Mouse (Mus musculus) midbrain, embryonic 16.5 days (tissue): Measurements from ENCODE around the gene Calhm2. TPM values are rescaled to one million over a fixed set of nuclear protein-coding genes. Genes with fewer than 3 reads are reported as not detected.
"Not testable (repeated sequence)": the region's sequence is repeated elsewhere in the genome, so short reads cannot be mapped to it uniquely, and the experiment has no call there.

Experiments used
- ATAC-seq: fragments of 200-750 bp; cut with Nextera tagmentation; 2 replicates; pipeline ENCODE4 v1.8.0; 2017; ENCODE audit warnings: moderate TSS enrichment
- H3K27ac ChIP-seq: fragments of 300-500 bp; sonication (generic); 2 replicates; pipeline ENCODE4 v1.5.1; 2014; ENCODE audit warnings: mild to moderate bottlenecking, low read length, mixed read lengths
- H3K27me3 ChIP-seq: fragments of 300-500 bp; sonication (generic); 2 replicates; pipeline ENCODE4 v1.6.1; 2014; ENCODE audit warnings: low read depth, low read length, mixed read lengths; ENCODE audit not compliant: control insufficient read depth, insufficient read depth
- H3K36me3 ChIP-seq: fragments of 300-500 bp; sonication (generic); 2 replicates; pipeline ENCODE4 v1.6.1; 2014; ENCODE audit warnings: mild to moderate bottlenecking, low read length, moderate library complexity, mixed read lengths; ENCODE audit not compliant: control insufficient read depth, insufficient read depth
- H3K4me1 ChIP-seq: fragments of 300-500 bp; sonication (generic); 2 replicates; pipeline ENCODE4 v1.6.1; 2014; ENCODE audit warnings: mild to moderate bottlenecking, low read length, mixed read lengths; ENCODE audit not compliant: control insufficient read depth, insufficient read depth
- H3K4me2 ChIP-seq: fragments of 300-500 bp; sonication (generic); 2 replicates; pipeline ENCODE4 v1.6.1; 2014; ENCODE audit warnings: mild to moderate bottlenecking, low read length, mixed read lengths
- H3K4me3 ChIP-seq: fragments of 300-500 bp; sonication (generic); 2 replicates; pipeline ENCODE4 v1.5.1; 2014; ENCODE audit warnings: low read depth, mild to moderate bottlenecking, low read length, moderate library complexity, mixed read lengths
- H3K9ac ChIP-seq: fragments of 300-500 bp; sonication (generic); 2 replicates; pipeline ENCODE4 v1.6.1; 2014; ENCODE audit warnings: low read depth, low read length, mixed read lengths
- H3K9me3 ChIP-seq: fragments of 300-500 bp; sonication (generic); replicated peaks from 2 replicates; pipeline ENCODE4 v1.6.1; 2014; ENCODE audit warnings: mild to moderate bottlenecking, low read length, mixed read lengths; ENCODE audit not compliant: control insufficient read depth, poor library complexity, severe bottlenecking
- WGBS: fragments of 180-500 bp; shearing (Covaris S2); extraction: QIAGEN DNeasy Blood & Tissue Kit; methylation state at CpG from one replicate; pipeline ENCODE4 v1.1.7; 2014; 5-methylcytosine and 5-hydroxymethylcytosine counted together
- polyA plus RNA-seq: library from polyadenylated mRNA; unstranded; fragments of >200 nt; fragmentation: Nextera tagmentation; extraction: Ambion mirVana; gene quantifications from 2 replicates; pipeline ENCODE4 v1.2.1, GENCODE M21; 2015

Calhm2 gene
- polyA plus RNA-seq, 1 experiment from 2014 or later, result 1.1 TPM

DNA sequence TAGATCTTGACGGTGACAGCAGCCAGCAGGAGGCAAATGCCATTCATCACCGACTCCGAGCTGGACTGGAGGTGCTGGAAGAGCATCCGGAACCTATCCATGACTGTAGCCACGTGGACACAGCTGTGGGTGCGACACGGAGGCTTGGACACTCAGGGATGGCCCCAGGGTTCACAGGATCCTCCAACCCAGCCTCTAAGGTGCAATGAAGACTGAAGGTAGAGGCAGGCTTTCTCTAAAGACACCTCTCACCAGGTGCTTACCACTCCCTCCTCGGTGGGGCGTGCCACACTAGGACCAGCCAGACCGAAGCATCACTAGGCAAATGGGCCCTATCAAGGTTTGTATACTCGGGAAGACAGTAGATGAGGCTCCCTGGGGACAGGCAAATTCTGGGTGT lies 19.6 kb upstream of the Calhm2 start, which contains the start of gene Calhm3:
TSS of gene Calhm3 (minus strand) at position 101 of the 400 bp plus-strand sequence.
- Histone ChIP-seq H3K27ac (no peak within 1 kb of the TSS), H3K27me3 (no peaks in the 10 kb centered on the region), H3K4me2 (no peak within 1 kb of the TSS), H3K9me3 (no peaks in the 10 kb centered on the region), H3K4me3 (no peak within 1 kb of the TSS), H3K9ac (no peak within 1 kb of the TSS), H3K36me3 (no peaks in the 10 kb centered on the region), H3K4me1 (no peaks in the 10 kb centered on the region)
- 84% methylated on average over 11 of the region's 11 CpGs for WGBS
- no peak for ATAC-seq

DNA sequence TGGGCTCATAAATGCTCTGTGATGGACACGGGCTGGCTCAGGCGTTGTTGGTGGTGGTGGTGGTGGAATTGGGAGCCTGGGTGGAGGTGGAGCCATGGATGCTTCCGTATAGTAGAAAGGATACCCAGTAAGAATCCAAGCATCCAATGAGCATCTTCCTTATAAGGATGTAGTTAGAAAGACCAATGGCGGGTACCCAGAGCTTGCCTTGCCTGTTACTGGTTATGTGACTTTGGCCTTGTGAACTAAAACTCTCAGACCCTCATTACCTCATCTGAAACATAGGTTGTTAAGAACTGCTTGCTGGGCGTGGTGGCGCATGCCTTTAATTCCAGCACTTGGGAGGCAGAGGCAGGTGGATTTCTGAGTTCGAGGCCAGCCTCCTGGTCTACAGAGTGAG lies 15.7 kb upstream of the Calhm2 start:
- H3K4me1 ChIP-seq, result no peaks in the 10 kb centered on the region
- no peak overlapping the region for H3K4me3 ChIP-seq
- WGBS, result 92% methylated on average over 7 of the region's 7 CpGs
- no peaks in the 10 kb centered on the region for H3K27me3 ChIP-seq
- ATAC-seq, result no peak
- no peaks in the 10 kb centered on the region for H3K9me3 ChIP-seq
- H3K36me3 ChIP-seq, result no peaks in the 10 kb centered on the region
- no peak overlapping the region for H3K9ac ChIP-seq
- H3K27ac ChIP-seq, result no peak overlapping the region
- no peak overlapping the region for H3K4me2 ChIP-seq

DNA sequence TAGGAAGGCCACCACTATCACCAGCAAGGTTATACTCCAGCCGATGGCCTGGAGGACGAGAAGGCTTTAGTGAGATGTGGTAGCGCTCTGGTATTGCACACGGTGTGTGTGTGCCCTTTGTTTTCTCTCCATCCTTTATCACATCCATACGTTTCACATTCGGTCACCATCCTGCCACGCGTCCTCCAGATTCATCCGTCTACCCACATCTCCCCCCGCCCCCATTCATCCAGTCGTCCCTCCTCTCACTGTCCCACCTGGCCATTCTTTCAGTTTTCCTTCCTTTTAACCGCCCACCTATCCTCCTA lies 13.9 kb upstream of the Calhm2 start:
- no peaks in the 10 kb centered on the region for H3K9me3 ChIP-seq
- H3K4me1 ChIP-seq, result no peaks in the 10 kb centered on the region
- H3K4me2 ChIP-seq, result peak overlapping the region; percentile 57
- H3K27ac ChIP-seq, result no peak overlapping the region
- peak overlapping the region; percentile 36 for H3K4me3 ChIP-seq
- 62% methylated on average over 12 of the region's 12 CpGs for WGBS
- peak overlapping the region; percentile 59 for H3K9ac ChIP-seq
- H3K27me3 ChIP-seq, result no peaks in the 10 kb centered on the region
- no peak; the same call in 1 of the 2 replicates for ATAC-seq
- no peaks in the 10 kb centered on the region for H3K36me3 ChIP-seq

DNA sequence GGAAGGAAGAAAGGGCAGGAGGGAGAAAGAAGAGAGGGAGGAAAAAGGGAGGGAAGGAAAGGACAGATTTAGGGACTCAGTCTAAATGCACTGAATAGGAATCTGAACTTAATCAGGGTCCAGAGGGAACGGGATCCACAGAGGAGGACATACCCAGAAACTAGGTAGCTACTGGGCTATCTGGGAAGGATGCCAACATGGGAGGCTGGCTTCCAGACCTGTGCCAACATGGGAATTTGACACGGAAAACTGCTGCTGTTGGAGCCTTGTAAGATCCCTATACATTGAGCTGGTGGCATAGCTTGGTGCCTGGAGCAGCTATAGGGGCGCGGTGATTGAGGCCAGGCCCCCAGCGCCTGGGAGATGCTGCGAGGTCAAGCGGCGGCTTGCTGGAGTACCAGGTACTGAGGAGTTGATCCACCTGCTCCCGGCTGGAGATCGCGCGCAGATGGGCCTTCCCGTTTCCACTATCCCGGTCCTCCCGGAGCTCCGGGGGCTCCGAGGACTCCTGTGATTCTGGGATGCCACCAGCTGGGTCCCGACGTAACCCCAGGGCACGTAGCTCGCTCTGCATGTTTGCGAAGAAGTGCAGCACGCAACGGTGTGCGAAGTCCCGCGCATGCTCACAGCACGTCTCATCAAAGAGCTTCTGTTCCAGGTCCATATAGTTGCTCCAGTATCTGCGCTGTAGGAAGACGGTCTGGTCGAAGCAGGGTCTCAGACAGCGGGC lies 13.4 kb upstream of the Calhm2 start:
- Histone ChIP-seq H3K4me3 (peak overlapping the region; percentile 36), H3K4me1 (no peaks in the 10 kb centered on the region), H3K27me3 (no peaks in the 10 kb centered on the region), H3K27ac (no peak overlapping the region), H3K9ac (peak overlapping the region; percentile 59), H3K9me3 (no peaks in the 10 kb centered on the region), H3K4me2 (peak overlapping the region; percentile 57), H3K36me3 (no peaks in the 10 kb centered on the region)
- WGBS, result 26% methylated on average over 32 of the region's 32 CpGs
- peak; percentile 70 for ATAC-seq

DNA sequence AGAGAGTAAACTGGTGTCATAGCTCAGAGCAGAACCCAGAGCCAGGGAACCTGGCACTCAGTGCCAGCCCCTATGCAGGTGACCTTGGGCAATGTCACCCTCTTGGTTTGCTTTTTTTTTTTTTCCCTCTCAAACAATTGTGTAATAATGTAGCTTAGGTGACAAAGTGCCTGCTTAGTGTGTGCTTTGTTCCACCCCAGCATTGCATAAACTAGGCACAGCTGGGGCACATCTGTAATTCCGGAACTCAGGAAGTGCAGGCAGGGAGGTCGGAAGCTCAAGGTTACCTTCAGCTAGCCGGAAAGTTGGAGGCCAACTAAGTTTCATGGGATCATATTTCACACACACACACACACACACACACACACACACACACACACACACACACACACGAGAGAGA lies 11.8 kb upstream of the Calhm2 start:
- H3K4me2 ChIP-seq, result no peak overlapping the region
- H3K27me3 ChIP-seq, result no peaks in the 10 kb centered on the region
- no peak overlapping the region for H3K27ac ChIP-seq
- H3K4me3 ChIP-seq, result no peak overlapping the region
- H3K9me3 ChIP-seq, result no peaks in the 10 kb centered on the region
- H3K9ac ChIP-seq, result no peak overlapping the region
- ATAC-seq, result no peak
- no peaks in the 10 kb centered on the region for H3K36me3 ChIP-seq
- H3K4me1 ChIP-seq, result no peaks in the 10 kb centered on the region
- 82% methylated on average over 3 of the region's 4 CpGs for whole genome bisulfite sequencing

DNA sequence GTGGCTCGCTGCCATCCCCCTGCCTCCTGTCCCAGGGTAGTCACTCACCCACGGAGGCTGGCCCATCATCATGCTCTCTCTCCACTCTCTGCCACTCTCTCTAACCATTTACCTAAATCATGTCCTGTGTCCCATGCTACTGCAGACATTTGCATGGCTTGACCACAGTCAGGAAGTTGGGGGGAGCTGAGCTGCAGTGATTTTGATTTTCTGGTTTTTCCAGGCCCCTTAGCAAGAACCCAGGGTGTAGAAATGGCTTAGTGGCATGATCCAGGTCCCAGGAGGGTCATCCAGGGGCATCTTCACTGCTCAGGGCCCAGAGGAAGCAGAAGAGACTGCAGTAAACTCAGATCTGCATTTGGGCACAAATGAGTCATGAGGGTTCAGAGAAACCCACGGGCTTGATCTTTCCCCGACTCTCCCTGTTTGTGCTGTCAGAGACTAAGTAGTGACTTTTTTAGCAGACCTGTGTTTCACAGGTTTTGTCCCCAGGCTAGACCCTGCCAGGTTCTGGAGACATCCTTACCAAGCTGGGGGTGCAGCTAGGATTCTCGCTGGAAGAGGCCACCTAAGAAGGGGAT lies 10.3 kb upstream of the Calhm2 start:
- no peak overlapping the region for H3K4me3 ChIP-seq
- H3K36me3 ChIP-seq, result no peaks in the 10 kb centered on the region
- ATAC-seq, result no peak
- WGBS, result 81% methylated on average over 5 of the region's 5 CpGs
- no peak overlapping the region for H3K9ac ChIP-seq
- no peaks in the 10 kb centered on the region for H3K27me3 ChIP-seq
- no peaks in the 10 kb centered on the region for H3K9me3 ChIP-seq
- no peak overlapping the region for H3K27ac ChIP-seq
- no peaks in the 10 kb centered on the region for H3K4me1 ChIP-seq
- no peak overlapping the region for H3K4me2 ChIP-seq

DNA sequence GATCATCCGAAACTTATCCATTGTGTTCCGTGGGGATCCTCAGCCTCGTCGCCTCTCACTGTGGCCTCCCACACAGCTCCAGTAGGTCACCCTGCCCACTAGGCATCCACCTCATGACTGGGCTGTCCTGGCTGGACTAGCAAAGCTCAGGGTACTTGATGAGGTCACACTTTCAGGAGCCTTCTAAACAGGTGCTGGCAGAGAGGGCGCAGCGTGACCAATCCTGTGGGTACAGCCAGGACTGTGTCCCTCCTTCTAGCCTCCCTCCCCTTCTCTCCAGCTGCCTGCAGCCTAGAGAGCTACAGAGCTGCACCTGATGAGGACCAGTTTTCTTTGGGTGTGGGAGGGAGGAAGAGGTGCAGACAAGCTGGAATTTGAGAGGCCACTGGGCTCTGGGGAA lies 6.1 kb upstream of the Calhm2 start, which contains the start of gene Calhm1:
TSS of gene Calhm1 (minus strand) at position 101 of the 400 bp plus-strand sequence.
- ATAC-seq, result no peak
- H3K9me3 ChIP-seq, result no peaks in the 10 kb centered on the region
- WGBS, result 92% methylated on average over 6 of the region's 6 CpGs
- H3K36me3 ChIP-seq, result no peaks in the 10 kb centered on the region
- no peak within 1 kb of the TSS for H3K4me2 ChIP-seq
- H3K4me1 ChIP-seq, result no peaks in the 10 kb centered on the region
- no peak within 1 kb of the TSS for H3K4me3 ChIP-seq
- no peaks in the 10 kb centered on the region; the same call in 1 of the 2 replicates for H3K27me3 ChIP-seq
- H3K27ac ChIP-seq, result no peak within 1 kb of the TSS
- no peak within 1 kb of the TSS for H3K9ac ChIP-seq

DNA sequence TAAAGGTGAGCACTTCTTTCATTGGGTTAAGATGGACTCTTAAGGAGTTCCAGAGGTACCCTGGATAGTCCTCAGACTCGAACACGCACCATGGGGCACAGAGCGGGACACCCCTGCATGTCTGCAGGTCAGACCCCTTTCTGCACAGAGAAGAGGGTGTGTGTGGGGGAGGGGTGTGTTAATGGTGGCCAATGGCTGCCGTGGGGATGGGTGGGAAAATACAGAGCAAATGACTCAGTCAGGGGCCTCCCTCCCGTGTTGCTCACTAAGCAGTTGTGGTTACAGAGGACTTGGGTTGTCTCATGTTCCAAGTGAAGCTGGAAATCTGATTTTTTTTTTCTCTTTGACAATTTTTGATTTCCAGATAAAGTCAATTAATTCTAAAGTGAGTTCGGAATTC lies 4.3 kb upstream of the Calhm2 start:
- H3K9me3 ChIP-seq, result no peaks in the 10 kb centered on the region
- no peak overlapping the region for H3K4me2 ChIP-seq
- H3K27ac ChIP-seq, result no peak overlapping the region
- WGBS, result 77% methylated on average over 6 of the region's 6 CpGs
- H3K9ac ChIP-seq, result no peak overlapping the region
- H3K36me3 ChIP-seq, result no peaks in the 10 kb centered on the region
- ATAC-seq, result no peak
- no peaks in the 10 kb centered on the region; the same call in 1 of the 2 replicates for H3K27me3 ChIP-seq
- H3K4me1 ChIP-seq, result peaks cover 6% of the 10 kb centered on the region; the same call in 1 of the 2 replicates
- H3K4me3 ChIP-seq, result no peak overlapping the region

DNA sequence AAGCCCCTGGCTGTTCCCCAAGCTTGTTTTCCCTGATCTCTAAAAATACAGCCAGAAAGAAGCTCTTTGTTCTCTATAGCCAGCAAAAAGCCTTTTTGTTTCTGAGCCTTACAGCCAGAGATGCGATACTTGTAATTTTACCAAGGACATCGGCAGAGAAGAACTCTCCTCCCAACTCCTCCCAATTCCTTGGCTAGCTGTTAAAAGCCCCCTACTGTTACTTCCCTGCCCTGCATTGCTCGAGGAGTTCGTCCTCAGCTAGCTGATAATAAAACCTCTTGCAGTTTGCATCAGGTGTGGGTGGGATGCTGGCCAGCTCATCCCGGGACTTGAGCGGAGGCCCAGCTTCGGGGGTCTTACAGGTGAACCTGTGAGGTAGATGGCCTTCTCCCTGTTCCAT lies 1.5 kb upstream of the Calhm2 start:
- H3K4me3 ChIP-seq, H3K27me3 ChIP-seq, H3K9me3 ChIP-seq, H3K4me2 ChIP-seq, H3K9ac ChIP-seq, H3K27ac ChIP-seq, ATAC-seq, H3K4me1 ChIP-seq, H3K36me3 ChIP-seq: not testable (repeated sequence)
- WGBS, result 45% methylated on average over 7 of the region's 7 CpGs
